Mouse (Mus musculus) gastrocnemius, adult 8-10 months (tissue): ENCODE measurements around the gene Trio. TPM values are rescaled to one million over a fixed set of nuclear protein-coding genes. Genes with fewer than 3 reads are reported as not detected.

Experiments used
- DNase-seq, 2 experiments: peaks; one replicate each; pipeline ENCODE4 v3.0.0; 2022; ENCODE audit warnings: low spot score in 2 of 2
- total RNA-seq, 4 experiments: library from RNA; stranded (reverse); gene quantifications; 2 replicates each; pipeline ENCODE4 v1.2.4; 2022

Gene Trio
- total RNA-seq, 4 experiments from 2014 or later, result 24.6 to 29.0 (median 27.1) TPM

DNA sequence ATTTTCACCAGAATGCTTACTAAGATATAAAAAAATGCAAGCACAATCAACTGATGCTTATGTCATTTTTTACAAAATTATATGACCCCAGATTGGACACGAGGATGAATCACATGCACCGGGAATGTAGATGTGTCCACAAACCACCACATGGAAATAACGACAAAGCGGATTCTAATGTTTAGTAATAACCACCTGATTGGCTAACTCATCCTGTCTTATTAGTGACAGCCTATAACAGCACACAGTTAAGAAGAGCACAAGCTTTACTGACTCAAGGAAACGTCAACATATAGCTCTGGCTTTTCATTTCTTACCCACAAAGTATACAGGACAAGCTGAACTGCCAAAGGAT lies 101.7 kb downstream of the Trio start:
- DNase-seq, result no peak

DNA sequence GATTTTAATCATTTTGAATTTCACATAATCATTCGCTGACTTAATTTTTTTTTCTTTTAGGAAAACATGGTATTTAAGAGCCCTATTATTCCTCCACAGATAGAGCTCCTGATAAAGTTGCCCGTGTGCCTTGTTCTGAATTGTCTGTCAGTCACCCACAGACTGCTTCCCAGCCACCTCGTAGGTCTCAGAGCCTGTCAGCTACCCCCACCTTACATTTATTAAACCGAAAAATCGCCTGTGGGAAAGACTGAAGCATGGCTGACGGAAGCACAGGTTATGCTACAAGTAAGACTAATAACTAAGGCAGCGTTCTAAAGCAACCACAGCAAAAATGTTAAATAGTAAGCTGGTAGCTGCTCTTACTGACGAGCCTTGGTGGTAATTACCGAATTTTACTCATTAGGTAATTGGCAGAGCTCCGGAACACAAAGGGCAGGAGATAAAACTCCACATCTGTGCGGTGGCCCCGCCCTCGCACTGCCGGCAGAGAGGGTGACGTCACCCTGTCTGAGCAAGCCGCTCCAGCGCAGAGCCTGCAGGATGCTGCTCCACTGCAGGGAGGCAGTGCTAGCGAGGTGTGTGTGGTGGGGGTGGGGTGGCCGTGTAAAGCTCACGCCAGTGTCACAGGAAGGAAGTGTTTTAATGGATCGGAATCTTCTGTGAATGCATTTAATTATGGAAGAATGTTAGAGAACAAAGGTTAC lies 102.2 kb downstream of the Trio start:
- peak; percentile 33 to 44 for DNase-seq

DNA sequence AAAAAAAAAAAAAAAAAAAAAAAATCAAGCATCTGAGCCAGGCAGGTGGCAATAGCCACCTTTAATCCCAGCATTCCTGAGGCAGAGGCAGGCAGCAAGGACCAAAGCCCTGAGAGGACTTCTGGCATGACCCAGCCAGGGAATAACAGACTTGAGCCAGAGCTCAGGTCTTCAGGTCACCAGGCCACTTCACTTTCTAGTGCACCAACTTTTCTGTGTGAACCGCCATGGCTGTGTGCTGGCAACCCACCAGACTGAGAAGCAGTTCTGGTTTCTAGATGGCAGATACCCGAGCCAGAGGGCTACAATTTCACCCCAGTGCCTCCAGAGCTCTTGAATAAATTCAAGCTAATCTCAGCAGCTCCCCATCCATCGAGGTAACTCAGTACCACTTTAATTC lies 104.9 kb downstream of the Trio start:
- peak; percentile 29 to 58 for DNase-seq

DNA sequence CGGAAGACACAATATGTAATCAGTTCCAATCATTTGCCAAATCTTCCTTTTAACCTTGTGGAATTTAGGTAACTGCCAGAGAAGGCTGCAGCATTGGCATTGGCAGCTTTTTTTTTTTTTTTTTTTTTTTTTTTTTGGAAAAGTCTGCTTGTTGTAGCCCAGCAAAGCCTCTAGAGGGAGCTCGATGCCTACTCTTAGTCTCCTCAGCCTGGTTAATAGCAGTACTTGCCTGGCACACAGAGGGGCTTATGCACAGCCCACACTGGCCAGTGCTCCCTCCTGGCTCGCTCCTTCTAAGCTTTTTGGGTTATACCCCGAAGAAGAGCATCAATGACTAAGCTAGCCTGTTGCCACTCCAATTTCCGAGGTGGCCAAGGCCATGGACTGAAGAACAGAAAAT lies 106.1 kb downstream of the Trio start:
- DNase-seq, result peak in 1 of 2 experiments; percentile 19

DNA sequence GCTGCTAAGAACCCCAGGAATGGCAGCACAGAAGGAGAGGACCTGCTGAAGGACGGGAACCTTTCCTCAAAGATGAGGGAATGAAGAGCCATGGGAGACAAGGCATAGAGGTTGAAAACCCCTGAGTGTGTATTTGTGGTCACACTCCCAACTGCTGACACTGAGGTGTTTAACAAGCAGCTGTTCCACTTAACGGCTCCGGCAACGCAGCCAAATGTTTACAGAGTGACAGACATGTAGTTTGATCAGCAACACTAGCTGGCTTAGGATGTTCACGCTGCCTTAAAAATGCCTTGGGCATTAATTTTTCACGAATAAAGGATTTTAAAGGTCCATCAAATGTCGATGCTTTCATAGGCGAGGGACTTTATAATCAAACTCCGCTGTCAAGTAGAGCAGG lies 106.8 kb downstream of the Trio start:
- no peak for DNase-seq

DNA sequence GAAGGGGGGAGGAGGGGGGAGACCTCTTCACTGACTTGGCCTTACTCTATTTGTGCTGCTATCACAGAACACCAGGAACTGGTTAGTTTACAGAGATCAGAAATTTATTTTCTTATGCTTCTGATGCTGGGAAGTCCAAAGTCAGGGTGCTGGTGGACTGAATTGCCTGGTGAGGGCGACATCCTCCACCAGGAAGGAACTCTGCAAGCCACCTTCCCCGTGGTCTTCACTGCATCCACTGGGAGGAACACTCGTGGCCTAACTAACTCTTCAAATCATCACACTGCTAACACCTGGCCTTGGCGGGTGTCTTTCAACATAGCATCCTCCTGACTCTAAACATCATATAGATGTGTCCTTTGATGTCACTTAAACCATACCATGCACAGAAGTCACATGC lies 109.4 kb downstream of the Trio start:
- no peak for DNase-seq

DNA sequence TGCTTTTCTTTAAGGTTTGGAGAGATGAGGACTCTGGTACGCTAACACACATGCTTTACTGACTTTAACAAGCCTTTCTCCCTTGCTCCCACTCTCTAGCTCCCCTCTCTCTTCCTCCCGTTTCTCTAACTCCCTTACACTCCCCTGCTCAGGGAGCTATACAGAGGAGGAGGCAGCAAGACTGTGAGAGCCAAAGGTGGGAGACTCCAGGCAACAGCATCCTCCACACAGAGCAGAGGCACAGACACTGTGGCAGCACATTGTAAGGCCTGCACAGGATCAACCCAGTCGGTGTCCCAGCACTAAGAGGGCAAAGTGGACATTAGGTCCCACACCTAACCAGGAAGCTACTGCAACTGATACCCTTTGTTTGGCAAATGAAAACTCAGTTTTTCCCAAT lies 112.6 kb downstream of the Trio start:
- no peak for DNase-seq

DNA sequence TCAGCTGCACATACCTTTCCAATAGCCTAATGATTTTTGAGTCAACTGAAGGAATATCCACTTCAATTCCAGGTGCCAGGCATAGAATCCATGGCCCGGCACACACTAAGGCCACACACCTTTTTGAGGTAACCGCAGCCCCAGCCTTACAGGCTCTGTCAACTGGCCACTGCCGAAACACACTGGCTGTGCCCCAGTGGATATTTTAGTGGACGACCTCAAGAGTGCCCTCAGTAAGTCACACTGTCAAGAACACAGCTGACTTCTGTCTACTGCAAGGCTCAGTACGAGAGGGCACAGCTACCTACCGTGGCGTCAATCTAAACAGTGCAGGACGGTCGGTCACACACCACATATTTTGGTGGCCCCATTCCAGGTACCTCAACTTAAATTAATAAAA lies 114.5 kb downstream of the Trio start:
- no peak for DNase-seq

DNA sequence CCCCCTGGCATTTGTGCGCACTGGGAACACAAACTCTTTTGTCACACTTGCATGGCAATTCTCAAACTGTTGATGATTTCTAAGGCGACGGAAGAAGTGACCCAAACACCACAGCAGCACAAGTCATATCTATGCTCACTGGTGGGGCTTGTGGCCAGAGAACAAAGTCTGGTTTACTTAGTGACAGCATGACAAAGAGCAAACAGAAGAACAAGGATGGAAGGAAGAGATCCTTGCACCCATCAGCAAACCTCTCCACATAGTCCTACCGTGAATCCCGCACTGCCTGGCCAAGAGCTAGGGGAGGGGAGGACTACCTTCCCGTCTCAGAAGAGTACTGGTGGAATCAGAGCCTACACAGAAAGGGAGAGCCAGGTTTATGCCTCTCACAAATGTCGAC lies 115.5 kb downstream of the Trio start:
- no peak for DNase-seq

DNA sequence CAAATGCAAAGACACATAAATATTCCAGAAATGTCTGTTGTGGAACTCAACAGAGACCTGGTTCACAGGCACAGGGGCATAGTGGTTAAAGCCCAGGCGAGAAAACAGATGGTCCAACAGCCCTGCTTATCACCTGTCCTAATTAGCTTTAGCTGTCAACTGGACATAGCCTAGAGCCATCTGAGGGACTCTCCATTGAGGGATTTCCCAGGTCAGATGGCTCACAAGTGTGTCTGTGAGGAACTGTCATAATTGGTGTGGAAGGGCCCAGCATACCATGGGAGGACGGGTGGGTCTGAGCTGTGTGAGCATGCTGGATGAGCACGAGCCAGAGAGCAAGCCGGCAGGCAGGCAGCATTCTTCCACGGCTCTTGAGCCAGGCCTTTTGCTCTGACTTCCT lies 118.0 kb downstream of the Trio start:
- no peak for DNase-seq

DNA sequence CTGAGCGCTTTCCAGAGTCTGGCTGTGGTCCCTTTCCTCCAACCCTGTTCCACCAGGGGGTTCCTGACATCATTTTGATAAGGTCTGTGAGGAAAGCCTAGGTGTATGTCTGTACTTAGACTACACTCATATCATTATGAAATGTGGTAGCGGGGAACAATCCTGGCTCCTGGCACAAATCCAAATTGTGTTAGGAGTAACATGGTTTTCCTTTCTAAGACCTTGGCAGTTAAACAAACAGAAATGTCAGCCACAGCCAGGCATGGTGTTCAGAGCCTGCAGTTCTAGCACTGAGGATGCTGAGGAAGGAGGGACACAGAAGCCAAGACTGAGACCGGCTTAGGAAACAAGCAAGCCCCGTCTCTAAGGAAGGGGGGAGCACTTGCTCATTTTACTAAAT lies 119.2 kb downstream of the Trio start:
- no peak for DNase-seq

DNA sequence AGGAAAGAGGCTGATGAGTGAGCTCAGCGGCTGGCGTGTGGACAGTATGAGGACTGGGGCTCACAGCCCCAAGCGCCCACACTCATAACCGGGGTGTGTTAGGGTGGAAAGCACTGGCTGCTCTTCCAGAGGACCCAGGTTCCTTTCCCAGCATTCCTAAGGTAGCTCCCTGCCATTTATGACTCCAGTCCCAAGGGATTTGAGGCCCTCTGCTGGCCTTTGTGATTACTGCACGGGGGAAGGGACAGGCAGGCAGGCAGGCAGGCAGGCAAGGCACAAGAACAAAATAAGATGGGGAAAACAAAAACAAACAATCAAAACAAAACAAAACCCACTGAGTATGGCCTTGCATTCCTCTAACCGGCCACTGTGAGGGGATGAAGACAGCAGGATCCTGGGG lies 120.3 kb downstream of the Trio start:
- DNase-seq, result no peak

DNA sequence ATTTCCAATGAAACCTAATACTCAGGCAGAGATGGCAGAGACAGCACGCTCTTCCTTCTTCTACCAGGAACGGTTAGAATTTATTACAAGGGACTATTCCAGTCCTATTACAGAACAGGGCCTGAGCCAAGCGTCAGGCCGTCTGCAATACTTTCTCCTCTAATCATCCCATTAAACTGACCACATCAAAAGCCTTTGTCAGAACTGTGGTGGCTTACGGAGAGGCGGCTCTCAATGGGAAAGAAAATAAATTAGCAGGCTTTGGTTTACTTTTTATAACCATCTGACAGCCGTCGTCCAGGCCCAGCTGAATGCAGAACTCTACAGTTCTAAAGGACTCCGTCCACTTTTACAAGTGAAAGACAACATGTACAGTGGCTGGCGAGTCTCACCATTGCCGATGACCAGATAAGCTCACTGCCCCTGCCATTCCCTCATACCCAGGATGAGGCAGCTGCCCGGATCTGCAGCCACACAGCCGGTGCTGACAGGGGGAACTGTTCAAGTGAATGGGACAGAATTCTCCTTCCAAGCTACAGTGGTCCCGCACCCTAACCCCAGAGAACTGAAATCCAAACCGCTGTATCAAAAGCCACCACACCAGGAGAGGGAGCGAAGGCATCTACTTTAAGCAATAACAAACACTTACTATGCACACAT lies 121.2 kb downstream of the Trio start:
- no peak for DNase-seq

DNA sequence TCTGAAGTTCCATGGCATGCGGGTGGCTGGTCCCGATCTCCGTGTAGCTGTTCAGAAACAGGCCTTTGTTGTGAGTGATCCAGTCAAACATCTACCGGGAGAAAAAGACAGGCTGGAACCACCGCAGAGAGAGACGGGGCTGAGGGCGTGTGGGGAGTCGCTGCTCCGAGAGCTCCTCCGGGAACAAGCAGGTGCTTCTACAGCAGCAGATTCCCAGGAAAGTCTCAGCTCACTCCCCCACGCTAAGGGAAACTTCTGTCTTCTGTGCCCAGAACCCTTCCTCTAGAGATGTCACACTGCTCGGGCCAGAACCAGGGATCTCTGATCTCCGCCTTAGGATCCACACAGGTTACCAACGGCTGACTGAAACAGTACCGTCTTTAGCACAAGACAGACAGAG lies 124.4 kb downstream of the Trio start:
- DNase-seq, result no peak

DNA sequence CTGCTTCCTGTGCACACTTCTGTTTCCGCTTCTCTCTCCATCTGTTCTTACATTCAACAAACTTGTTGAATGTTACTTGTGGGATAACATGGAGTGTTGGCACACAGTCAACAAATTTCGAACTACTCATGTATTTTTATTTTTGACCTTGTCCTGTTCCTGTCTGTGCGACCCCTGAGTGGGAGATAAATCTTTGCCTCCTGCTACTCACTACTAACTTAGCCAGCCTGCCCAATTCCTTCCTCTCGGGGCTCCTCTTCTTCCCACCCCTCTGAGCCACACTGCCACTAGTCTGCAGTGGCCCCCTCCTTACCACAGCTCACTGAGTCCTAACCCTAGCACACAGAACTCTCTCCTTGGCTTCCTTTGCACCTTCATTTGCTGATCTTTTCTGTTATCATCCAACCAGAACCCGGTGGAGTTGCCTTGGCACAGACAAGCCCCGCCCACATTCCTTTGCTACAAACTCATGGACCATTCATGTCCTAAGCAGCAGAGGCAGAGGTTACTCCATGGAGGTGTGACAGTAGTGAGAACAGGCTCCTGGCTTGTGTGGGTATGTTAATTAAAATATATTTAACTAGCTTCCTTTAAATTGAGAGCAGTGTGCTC lies 126.7 kb downstream of the Trio start:
- DNase-seq, result no peak

DNA sequence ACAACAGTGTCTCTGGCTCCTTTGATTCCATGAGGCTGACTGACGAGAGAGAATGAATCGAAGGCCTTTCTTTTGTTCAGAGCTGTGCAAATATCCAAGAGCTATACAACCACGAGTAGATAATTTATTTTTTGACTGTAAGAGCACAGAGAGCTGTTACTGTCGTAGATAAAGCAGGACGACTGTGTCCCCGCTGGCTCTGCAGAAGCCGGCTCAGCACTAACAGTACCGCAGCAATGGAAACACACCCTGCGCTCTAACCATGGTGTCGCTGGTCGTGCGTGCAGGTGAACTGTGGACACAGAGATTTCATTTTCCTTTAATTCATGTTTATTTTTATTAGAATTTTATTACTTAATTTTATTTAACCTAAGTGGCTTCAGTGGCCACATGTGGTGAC lies 131.5 kb downstream of the Trio start:
- no peak for DNase-seq

DNA sequence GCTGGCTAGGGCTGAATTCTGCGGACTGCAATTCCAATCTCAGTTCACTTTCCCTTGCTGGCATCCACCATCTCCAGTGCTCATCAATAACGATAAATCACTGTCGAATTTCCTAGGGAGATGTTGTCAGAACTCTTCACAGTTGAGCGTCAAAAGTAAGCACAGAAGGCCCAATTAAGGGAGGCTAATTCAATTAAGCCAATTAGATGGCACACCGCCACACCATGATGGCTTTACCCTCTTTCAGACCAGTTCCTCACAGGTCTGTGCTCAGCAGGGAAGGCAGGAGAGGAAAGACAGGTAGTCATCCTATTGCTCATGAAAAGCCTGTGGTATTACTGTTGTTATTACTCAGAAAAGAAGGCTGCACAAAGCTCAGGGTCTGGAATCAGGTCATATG lies 133.6 kb downstream of the Trio start:
- DNase-seq, result no peak

DNA sequence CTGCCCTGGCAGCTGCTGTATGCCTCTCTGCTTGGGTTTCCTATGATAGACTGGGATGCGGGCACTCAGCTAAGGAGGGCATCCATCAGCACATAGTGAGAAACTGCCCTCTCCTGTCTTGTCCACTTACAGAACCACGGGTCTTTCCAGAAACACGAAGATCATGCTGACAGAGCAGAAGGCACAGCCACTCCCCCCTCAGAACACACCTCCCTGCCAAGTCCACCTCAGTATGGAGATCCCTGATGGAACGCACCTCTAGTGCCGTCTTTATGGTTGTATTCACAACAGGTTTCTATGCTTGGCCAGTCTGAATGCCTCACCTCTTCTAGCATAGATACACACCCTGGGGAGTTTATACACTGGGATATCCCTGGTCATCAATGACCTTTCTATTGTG lies 135.0 kb downstream of the Trio start:
- no peak for DNase-seq

DNA sequence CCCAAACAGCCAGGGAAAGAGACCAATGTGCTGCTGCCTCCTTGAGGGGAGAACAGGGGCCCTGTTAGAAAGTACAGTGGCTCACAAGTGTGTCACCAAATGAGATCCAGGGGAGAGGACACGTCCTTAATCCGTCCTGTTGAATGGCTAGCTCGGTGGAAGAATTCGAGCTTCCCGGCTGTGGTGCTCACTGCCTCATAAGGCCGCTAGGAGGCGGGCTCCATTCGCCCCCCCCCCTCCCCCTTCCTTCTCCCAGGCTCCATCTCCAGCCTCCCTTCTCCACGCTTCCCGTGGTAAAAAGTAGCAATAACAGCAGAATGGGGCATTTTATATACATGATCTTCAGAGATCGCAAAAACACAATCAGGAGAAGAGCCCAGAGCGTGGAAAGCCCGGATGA lies 137.5 kb downstream of the Trio start:
- no peak for DNase-seq

DNA sequence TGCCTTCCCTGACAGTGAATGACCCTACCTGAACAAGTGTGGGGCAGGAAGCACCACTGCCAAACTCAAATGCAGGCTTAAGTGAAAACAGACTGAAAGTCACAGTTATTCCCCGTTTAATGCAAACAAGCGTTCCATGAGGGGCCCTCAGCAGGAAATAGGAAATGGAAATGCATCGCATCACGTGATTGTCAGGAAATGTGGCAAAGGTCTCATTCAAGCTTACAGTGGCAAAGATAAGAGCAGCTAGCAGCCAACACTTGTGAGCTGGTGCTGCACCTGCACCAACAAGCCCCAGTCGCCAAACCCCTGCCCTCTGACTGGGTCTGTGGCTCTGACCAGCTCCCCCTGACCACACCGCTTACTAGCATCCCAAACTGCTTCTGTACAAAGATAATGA lies 138.7 kb downstream of the Trio start:
- no peak for DNase-seq

DNA sequence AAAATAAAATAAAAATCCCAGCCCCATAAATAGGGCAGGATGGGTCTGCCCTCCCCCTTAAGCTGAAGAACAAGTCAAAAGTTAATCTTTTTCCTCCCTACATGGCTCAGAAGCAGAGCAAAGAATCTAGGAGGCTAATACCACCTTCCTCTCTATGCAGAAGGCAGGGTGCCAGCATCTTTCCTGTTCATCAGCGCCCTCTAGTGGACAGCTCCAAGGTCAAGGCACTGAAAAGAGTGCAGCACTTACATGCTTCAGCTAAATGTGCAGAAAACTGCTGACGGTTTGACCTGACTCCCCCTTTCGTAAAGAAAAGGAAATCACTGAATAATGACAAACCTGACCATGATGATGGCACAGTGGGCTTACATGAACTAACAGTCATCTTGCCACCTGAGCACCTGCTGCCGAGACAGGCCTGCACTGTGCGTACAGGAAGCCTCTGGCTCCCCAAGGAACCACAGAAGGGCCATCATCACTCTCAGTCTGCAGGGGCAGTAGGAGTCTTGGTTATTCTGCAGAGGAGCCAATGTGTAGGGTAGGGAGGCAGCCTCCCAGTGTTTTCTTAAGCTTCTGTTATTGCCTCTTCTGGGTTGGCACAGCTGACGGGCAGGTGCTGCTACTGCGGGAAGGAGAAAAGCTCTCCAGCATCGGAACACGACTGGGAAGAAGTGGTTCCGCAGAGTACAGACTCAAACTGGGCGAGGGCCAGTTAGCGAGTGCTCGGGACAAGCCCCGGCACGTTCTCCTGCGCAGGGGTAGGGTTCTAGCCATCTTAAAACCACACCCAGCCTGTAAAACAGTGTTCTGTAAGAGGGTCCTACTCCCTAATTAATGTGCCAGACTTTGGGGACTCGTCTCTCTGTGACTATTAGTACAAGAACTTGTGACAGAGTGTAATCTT lies 141.0 kb downstream of the Trio start:
- peak; percentile 28 to 48 for DNase-seq

DNA sequence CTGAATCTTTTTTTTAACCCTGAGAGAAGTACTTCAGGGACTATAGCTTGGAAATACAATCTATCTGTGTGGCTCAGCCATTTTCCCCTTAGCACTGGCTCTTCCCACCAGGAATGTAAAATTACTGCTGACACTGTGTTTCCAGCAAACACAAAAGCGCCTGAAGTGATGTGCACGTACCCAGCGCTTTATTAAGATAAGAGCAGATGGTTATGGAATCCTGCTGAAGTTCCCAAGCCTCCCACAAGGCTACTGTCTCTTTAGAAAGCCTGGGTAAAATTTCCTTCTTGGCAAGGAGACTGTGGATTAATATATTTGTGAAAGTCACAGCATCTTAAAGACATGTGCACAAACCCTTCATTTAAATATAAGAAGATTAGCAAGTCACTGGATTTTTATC lies 141.8 kb downstream of the Trio start:
- DNase-seq, result no peak
